Mouse (Mus musculus) spleen, adult 2 months (tissue): ENCODE measurements around the gene Mras. TPM values are rescaled to one million over a fixed set of nuclear protein-coding genes. Genes with fewer than 3 reads are reported as not detected.

Source experiments
- DNase-seq, 2 experiments: peaks; one replicate each; pipeline versions ENCODE4 v3.0.0 to v3.0.0-alpha.2; 2012 to 2021; ENCODE audit warnings: low spot score in 2 of 2, low read depth in 1 of 2
- H3K27ac ChIP-seq: fragments of 200-500 bp; 2 replicates; pipeline ENCODE4 v1.5.1; 2012; ENCODE audit warnings: low read length, inconsistent platforms; ENCODE audit not compliant: insufficient read depth
- H3K27me3 ChIP-seq: fragments of 200-500 bp; 2 replicates; pipeline ENCODE4 v1.6.1; 2012; ENCODE audit warnings: mild to moderate bottlenecking, moderate library complexity, low read length, inconsistent platforms; ENCODE audit not compliant: control insufficient read depth, insufficient read depth
- H3K36me3 ChIP-seq: fragments of 200-500 bp; 2 replicates; pipeline ENCODE4 v1.6.1; 2012; ENCODE audit warnings: mild to moderate bottlenecking, low read length, inconsistent platforms; ENCODE audit not compliant: control insufficient read depth, insufficient read depth
- H3K4me1 ChIP-seq: fragments of 200-500 bp; 2 replicates; pipeline ENCODE4 v1.6.1; 2011; ENCODE audit warnings: inconsistent platforms; ENCODE audit not compliant: control insufficient read depth, insufficient read depth, insufficient read length
- H3K4me3 ChIP-seq: fragments of 200-500 bp; 2 replicates; pipeline ENCODE4 v1.5.1; 2011; ENCODE audit warnings: mild to moderate bottlenecking, inconsistent platforms; ENCODE audit not compliant: insufficient read depth, insufficient read length; ENCODE audit errors: extremely low read depth
- CTCF ChIP-seq: fragments of 200-500 bp; IDR thresholded peaks from 2 replicates; pipeline ENCODE4 v1.5.1; 2011; ENCODE audit warnings: mild to moderate bottlenecking, inconsistent platforms; ENCODE audit not compliant: insufficient read depth, insufficient read length, insufficient replicate concordance; ENCODE audit errors: extremely low read depth
- POLR2A ChIP-seq: fragments of 200-500 bp; IDR thresholded peaks from 2 replicates; pipeline ENCODE4 v1.6.1; 2011; ENCODE audit warnings: low read depth, low read length, inconsistent platforms
- WGBS: fragments of 180-500 bp; shearing (Covaris S2); methylation state at CpG from one replicate; pipeline ENCODE4 v1.1.7; 2018; 5-methylcytosine and 5-hydroxymethylcytosine counted together
- polyA plus RNA-seq: library from polyadenylated mRNA; depleted of rRNA; stranded (reverse); fragments of >200 nt; gene quantifications from 2 replicates; pipeline ENCODE4 v1.2.3, GENCODE M21; 2012

Gene Mras
- polyA plus RNA-seq, 1 experiment = 9.1 TPM

DNA sequence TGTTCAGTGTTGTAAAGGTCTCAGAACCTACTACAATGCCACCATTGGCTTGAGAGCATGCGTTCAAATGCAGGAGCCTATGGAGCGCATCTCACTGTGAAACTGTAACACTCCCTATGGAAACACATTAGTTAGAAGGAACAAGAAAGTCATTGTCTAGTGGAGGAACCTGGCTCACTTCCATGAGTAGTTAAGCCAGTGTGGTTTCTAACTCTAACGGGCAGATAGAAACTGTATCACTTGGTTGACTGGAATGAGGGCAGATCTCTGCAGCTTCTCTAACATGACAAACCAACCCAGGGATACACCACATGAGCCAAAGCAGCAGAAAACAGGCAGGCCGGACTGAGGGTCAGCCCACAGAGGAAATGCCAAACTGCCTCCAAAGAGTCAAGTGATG, 17.0 kb upstream of the Mras start:
- WGBS = 79% methylated on average over 4 of the region's 4 CpGs
- Histone ChIP-seq H3K27me3 (0 out of 2 replicates have a peak, but pooled peaks cover 4% of the 10 kb centered on the region), H3K4me1 (no peaks in the 10 kb centered on the region), H3K27ac (no peak overlapping the region), H3K4me3 (no peak overlapping the region), H3K36me3 (no peaks in the 10 kb centered on the region)
- no peak for DNase-seq
- TF ChIP-seq POLR2A (no peak), CTCF (no peak)

DNA sequence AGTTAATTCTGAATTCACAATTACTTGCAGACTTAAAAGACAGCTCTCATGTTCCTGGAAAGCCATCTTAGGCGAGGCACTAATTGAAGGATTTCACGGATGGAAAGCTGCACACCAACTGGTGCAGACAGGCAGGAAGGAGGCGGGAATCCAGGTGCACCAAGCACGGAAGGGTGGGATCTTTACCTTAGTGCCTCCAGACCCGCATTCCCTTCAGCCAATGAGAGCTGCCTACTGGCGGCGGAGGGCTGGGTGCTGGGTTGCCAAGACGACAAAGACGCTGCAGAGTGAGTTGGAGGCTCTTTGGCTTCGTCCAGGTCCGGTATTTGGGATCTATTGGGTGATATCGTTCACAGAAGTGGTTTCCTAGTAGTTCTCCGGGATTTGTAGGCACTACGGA, 14.0 kb upstream of the Mras start, which contains the start of gene Nme9:
Nme9 (plus strand) TSS at position 315 of the 400 bp plus-strand sequence.
- TF ChIP-seq CTCF (no peak), POLR2A (no peak)
- H3K27ac ChIP-seq = no peak within 1 kb of the TSS
- H3K4me1 ChIP-seq = no peaks in the 10 kb centered on the region
- 15% methylated on average over 14 of the region's 14 CpGs for WGBS
- 0 out of 2 replicates have a peak, but pooled peaks cover 4% of the 10 kb centered on the region for H3K27me3 ChIP-seq
- no peaks in the 10 kb centered on the region for H3K36me3 ChIP-seq
- H3K4me3 ChIP-seq = no peak within 1 kb of the TSS
- DNase-seq = no peak

DNA sequence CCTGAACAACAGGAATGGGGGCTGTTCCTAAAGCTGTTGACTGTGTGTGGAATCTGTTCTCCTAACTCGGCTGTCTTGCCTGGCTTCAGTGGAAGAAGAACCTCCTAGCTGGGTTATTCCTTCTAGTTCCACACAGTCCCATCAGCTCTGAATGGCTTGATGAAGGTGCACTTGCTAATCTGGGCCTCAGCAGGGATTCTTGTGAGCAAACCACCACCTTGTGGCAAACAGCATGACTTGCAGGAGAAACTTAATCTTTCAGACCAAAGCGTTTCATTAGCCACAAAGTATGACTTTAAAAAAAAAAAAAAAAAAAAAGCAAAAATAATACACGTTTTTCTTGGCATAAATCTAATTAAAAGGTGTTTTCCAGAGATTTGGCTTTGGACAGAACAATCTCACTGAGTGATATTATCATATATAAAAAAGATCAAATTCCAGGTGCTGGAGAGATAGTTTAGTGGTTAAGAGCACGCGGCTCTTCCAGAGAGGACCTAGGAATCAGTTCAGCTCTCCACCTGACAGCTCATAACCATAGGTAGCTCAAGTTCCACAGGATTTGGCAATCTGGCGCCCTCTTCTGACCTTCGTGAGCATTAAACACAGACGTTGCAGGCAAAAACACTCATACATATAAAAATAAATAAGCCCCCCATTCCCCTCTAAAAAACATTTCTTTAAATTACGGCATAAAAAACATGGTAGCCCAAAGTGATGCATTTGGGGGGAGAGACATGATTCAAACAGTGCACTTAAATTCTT, 12.9 kb upstream of the Mras start:
- Histone ChIP-seq H3K27ac (no peak overlapping the region), H3K4me1 (no peaks in the 10 kb centered on the region), H3K27me3 (0 out of 2 replicates have a peak, but pooled peaks cover 4% of the 10 kb centered on the region), H3K36me3 (no peaks in the 10 kb centered on the region), H3K4me3 (no peak overlapping the region)
- DNase-seq = no peak
- TF ChIP-seq CTCF (no peak), POLR2A (no peak)
- WGBS = 35% methylated on average over 9 of the region's 9 CpGs

- Histone ChIP-seq H3K36me3 (no peaks in the 10 kb centered on the region), H3K27ac (no peak overlapping the region), H3K4me3 (no peak overlapping the region), H3K27me3 (0 out of 2 replicates have a peak, but pooled peaks cover 3% of the 10 kb centered on the region), H3K4me1 (no peaks in the 10 kb centered on the region)
- TF ChIP-seq CTCF (no peak), POLR2A (no peak)
- no peak for DNase-seq
- WGBS = 79% methylated on average over 3 of the region's 3 CpGs
Observed at GRCm38 (mm10) chr9:99447323-99447722, 10.1 kb upstream of the Mras start.

- Histone ChIP-seq H3K27ac (no peak overlapping the region), H3K4me1 (no peaks in the 10 kb centered on the region), H3K36me3 (no peaks in the 10 kb centered on the region), H3K27me3 (0 out of 2 replicates have a peak, but pooled peaks cover 2% of the 10 kb centered on the region), H3K4me3 (no peak overlapping the region)
- TF ChIP-seq POLR2A = no peak
- no peak for TF ChIP-seq CTCF
- no peak for DNase-seq
Observed at GRCm38 (mm10) chr9:99446259-99446658, 9.1 kb upstream of the Mras start.

DNA sequence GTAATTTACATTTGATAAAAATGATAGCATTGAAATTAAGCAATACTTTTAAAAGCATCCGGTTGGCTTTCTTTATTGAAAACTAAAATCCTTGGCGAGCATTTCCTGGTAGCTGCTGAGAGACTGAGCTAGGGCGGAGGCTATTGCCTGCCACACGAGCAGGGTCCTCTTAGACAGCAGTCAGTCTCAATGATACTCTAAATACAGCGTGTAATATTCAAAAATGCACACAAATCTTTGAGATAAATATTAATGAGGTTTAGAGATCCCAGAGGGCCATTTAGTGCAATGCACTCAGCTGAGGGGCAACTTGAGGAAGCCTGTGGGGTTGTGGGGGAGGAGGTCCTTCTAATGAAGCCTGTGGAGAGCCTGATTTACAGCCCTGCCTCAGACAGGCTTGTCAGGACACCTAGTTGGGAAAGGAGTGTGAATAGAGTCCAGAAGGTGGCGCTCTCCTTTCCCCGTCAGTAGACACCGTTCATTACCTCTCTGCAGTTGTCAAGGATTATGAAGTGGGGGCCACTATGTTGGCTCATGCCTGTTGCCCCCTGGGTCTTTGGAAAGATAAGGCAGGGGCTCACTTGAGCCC, 7.5 kb upstream of the Mras start:
- TF ChIP-seq POLR2A = no peak
- no peak for TF ChIP-seq CTCF

More for the DNA sequence above, 7.5 kb upstream of the Mras start:
- no peaks in the 10 kb centered on the region for H3K27me3 ChIP-seq
- WGBS = 36% methylated on average over 8 of the region's 8 CpGs
- DNase-seq = no peak
- H3K4me3 ChIP-seq = no peak overlapping the region
- H3K4me1 ChIP-seq = no peaks in the 10 kb centered on the region
- no peaks in the 10 kb centered on the region for H3K36me3 ChIP-seq
- no peak overlapping the region for H3K27ac ChIP-seq
